Mouse (Mus musculus) forebrain, embryonic 15.5 days (tissue): ENCODE measurements around the gene Ptprk. TPM values are rescaled to one million over a fixed set of nuclear protein-coding genes. Genes with fewer than 3 reads are reported as not detected.

Experiments used
- ATAC-seq: fragments of 200-750 bp; cut with Nextera tagmentation; replicated peaks from 2 replicates; pipeline ENCODE4 v1.8.0; 2017; ENCODE audit warnings: mild to moderate bottlenecking, moderate TSS enrichment, moderate library complexity
- H3K27ac ChIP-seq: fragments of 300-500 bp; sonication (generic); replicated peaks from 2 replicates; pipeline ENCODE4 v1.5.1; 2015; ENCODE audit warnings: mild to moderate bottlenecking, inconsistent platforms
- H3K27me3 ChIP-seq: fragments of 300-500 bp; sonication (generic); 2 replicates; pipeline ENCODE4 v1.6.1; 2015; ENCODE audit warnings: inconsistent platforms
- H3K36me3 ChIP-seq: fragments of 300-500 bp; sonication (generic); 2 replicates; pipeline ENCODE4 v1.6.1; 2015; ENCODE audit warnings: mild to moderate bottlenecking, inconsistent platforms
- H3K4me1 ChIP-seq: fragments of 300-500 bp; sonication (generic); 2 replicates; pipeline ENCODE4 v1.6.1; 2015; ENCODE audit warnings: inconsistent platforms
- H3K4me2 ChIP-seq: fragments of 300-500 bp; sonication (generic); replicated peaks from 2 replicates; pipeline ENCODE4 v1.6.1; 2015; ENCODE audit warnings: mild to moderate bottlenecking, inconsistent platforms
- H3K4me3 ChIP-seq: fragments of 300-500 bp; sonication (generic); 2 replicates; pipeline ENCODE4 v1.5.1; 2015; ENCODE audit warnings: mild to moderate bottlenecking, inconsistent platforms
- H3K9ac ChIP-seq: fragments of 300-500 bp; sonication (generic); replicated peaks from 2 replicates; pipeline ENCODE4 v1.6.1; 2015; ENCODE audit warnings: mild to moderate bottlenecking, inconsistent platforms
- H3K9me3 ChIP-seq: fragments of 300-500 bp; sonication (generic); 2 replicates; pipeline ENCODE4 v1.6.1; 2016; ENCODE audit warnings: inconsistent platforms
- WGBS: fragments of 180-500 bp; shearing (Covaris S2); methylation state at CpG from one replicate; pipeline ENCODE4 v1.1.7; 2015; ENCODE audit warnings: mixed read lengths; 5-methylcytosine and 5-hydroxymethylcytosine counted together
- polyA plus RNA-seq: library from polyadenylated mRNA; unstranded; fragments of >200 nt; fragmentation: Nextera tagmentation; extraction: Ambion mirVana; gene quantifications from 2 replicates; pipeline ENCODE4 v1.2.1, GENCODE M21; 2015

Ptprk gene
- polyA plus RNA-seq, 1 experiment from 2014 or later, result 37.4 TPM

- Histone ChIP-seq H3K4me2 (no peak overlapping the region), H3K9me3 (no peaks in the 10 kb centered on the region), H3K9ac (no peak overlapping the region), H3K4me3 (no peak overlapping the region), H3K27ac (no peak overlapping the region), H3K4me1 (peaks cover 3% of the 10 kb centered on the region; the same call in 1 of the 2 replicates), H3K27me3 (no peaks in the 10 kb centered on the region), H3K36me3 (no peaks in the 10 kb centered on the region)
- 50% methylated on average over 2 of the region's 2 CpGs for WGBS
- no peak for ATAC-seq
Measured at GRCm38 (mm10) chr10:28083183-28083582, 8.6 kb downstream of the Ptprk start.

DNA sequence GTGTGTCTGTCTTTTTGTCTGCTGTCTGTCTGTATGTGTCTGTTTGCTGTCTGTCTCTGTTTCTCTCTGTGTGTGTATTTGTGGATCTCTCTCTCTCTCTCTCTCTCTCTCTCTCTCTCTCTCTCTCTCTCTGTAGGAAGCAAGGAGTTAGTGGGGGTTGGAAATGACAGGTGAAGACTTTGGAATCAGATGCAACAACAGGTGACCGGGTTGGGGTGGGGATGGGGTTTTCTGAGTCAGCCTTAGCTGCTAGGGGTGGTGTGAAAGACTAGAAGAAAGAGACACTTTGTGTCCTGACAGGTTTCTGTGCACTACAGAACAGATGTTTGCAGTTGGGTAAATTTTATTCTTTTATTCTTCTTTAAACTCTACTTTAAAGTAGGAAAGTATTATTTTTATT is 9.0 kb downstream of the Ptprk start:
- Histone ChIP-seq H3K4me1 (peaks cover 3% of the 10 kb centered on the region; the same call in 1 of the 2 replicates), H3K4me3 (no peak overlapping the region), H3K9me3 (no peaks in the 10 kb centered on the region), H3K9ac (no peak overlapping the region), H3K27ac (no peak overlapping the region), H3K36me3 (no peaks in the 10 kb centered on the region), H3K27me3 (no peaks in the 10 kb centered on the region), H3K4me2 (no peak overlapping the region)
- 64% methylated on average over 1 of the region's 1 CpGs for WGBS
- ATAC-seq, result no peak

GRCm38 (mm10) chr10:28087341-28087740 is 12.7 kb downstream of the Ptprk start:
- Histone ChIP-seq H3K9me3 (no peaks in the 10 kb centered on the region), H3K27me3 (no peaks in the 10 kb centered on the region), H3K36me3 (no peaks in the 10 kb centered on the region), H3K27ac (no peak overlapping the region), H3K4me2 (no peak overlapping the region), H3K9ac (no peak overlapping the region), H3K4me3 (no peak overlapping the region), H3K4me1 (no peaks in the 10 kb centered on the region)
- ATAC-seq, result no peak
- WGBS, result 77% methylated on average over 6 of the region's 6 CpGs

- 62% methylated on average over 3 of the region's 3 CpGs for WGBS
- H3K36me3 ChIP-seq, result no peaks in the 10 kb centered on the region
- no peak overlapping the region for H3K4me2 ChIP-seq
- no peak overlapping the region for H3K27ac ChIP-seq
- no peak overlapping the region for H3K9ac ChIP-seq
- no peaks in the 10 kb centered on the region for H3K27me3 ChIP-seq
- no peak overlapping the region for H3K4me3 ChIP-seq
- H3K9me3 ChIP-seq, result no peaks in the 10 kb centered on the region
- H3K4me1 ChIP-seq, result no peaks in the 10 kb centered on the region
- no peak for ATAC-seq
Measured at GRCm38 (mm10) chr10:28087749-28088148, 13.1 kb downstream of the Ptprk start.

DNA sequence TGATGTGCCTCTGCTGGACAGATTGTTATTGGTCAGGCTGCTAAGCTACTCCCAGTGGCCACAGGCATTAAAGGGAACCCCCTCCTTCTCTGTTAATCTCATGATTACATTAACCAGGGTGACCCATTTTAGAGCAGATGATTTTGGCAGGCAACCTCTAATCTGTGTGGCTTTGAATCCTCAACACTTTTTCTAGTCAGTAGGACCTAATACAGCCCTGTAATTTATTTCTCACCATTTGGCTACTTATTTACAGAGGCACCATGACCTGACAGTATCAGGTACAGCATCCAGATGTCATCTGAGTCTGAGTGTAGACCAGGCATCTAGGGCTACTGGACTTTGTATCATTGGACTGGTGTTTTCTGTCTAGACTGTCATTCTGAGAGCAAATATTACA is 21.4 kb downstream of the Ptprk start:
- no peak for ATAC-seq
- peaks cover 4% of the 10 kb centered on the region; the same call in 1 of the 2 replicates for H3K4me1 ChIP-seq
- no peaks in the 10 kb centered on the region for H3K36me3 ChIP-seq
- no peak overlapping the region for H3K9ac ChIP-seq
- H3K4me2 ChIP-seq, result no peak overlapping the region
- no peak overlapping the region for H3K4me3 ChIP-seq
- no peaks in the 10 kb centered on the region for H3K27me3 ChIP-seq
- H3K27ac ChIP-seq, result no peak overlapping the region
- no peaks in the 10 kb centered on the region for H3K9me3 ChIP-seq

- ATAC-seq, result peak; percentile 32; the same call in 1 of the 2 replicates
- Histone ChIP-seq H3K9ac (no peak overlapping the region), H3K4me3 (no peak overlapping the region), H3K36me3 (no peaks in the 10 kb centered on the region), H3K9me3 (no peaks in the 10 kb centered on the region), H3K27ac (no peak overlapping the region), H3K27me3 (no peaks in the 10 kb centered on the region), H3K4me1 (peaks cover 4% of the 10 kb centered on the region; the same call in 1 of the 2 replicates), H3K4me2 (no peak overlapping the region)
- 47% methylated on average over 7 of the region's 7 CpGs for WGBS
Measured at GRCm38 (mm10) chr10:28097637-28098036, 23.0 kb downstream of the Ptprk start.

DNA sequence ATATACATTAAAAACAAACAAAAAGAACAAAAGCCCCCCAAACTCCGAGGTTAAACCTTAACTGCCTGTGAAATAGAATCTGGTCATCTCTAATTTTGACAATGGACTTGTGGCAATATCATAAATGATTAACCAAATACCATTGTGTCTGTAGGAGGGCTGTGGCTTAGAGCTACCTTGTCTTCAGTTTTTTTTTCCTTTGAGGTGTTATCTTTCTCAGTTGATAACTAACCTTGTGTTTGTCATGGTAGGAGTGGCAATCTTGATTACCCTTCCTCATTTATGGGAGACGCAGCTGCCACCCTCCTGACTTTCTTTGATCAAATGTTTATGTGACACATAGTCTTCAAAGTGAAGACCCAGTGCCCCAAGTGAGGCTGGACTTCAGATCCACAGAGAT is 24.3 kb downstream of the Ptprk start:
- no peak for ATAC-seq
- H3K4me2 ChIP-seq, result no peak overlapping the region
- no peak overlapping the region for H3K4me3 ChIP-seq
- H3K27ac ChIP-seq, result no peak overlapping the region
- no peaks in the 10 kb centered on the region for H3K9me3 ChIP-seq
- no peaks in the 10 kb centered on the region for H3K36me3 ChIP-seq
- H3K9ac ChIP-seq, result no peak overlapping the region
- H3K4me1 ChIP-seq, result peaks cover 4% of the 10 kb centered on the region; the same call in 1 of the 2 replicates
- 89% methylated on average over 2 of the region's 2 CpGs for WGBS
- H3K27me3 ChIP-seq, result no peaks in the 10 kb centered on the region

DNA sequence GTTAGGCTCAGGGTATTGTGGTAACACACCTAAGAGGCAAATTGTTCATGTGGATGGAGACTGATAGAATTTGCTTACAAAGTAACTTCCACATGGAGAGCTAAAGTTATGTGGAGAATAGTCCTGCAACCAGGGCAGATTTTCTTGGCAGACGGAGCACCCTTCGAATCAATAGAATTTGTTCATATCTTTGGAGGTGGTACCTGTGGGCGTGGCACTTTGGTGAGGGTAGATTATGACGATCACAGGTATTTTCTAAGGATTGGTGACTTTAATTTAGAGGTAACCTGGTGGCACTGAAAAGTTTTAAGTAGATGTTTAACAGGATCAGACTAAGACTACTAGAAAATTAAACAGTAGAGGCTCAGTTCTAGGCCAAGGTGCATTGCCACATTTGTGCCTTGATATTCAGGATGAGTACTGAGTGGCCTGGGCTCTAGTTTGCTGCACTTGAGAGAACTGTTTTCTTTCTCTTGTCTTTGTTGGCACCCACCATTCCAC is 28.8 kb downstream of the Ptprk start:
- WGBS, result 93% methylated on average over 4 of the region's 4 CpGs
- no peaks in the 10 kb centered on the region for H3K27me3 ChIP-seq

GRCm38 (mm10) chr10:28103924-28104323 is 29.3 kb downstream of the Ptprk start:
- no peaks in the 10 kb centered on the region for H3K36me3 ChIP-seq
- no peak overlapping the region for H3K4me2 ChIP-seq
- no peaks in the 10 kb centered on the region for H3K9me3 ChIP-seq
- whole genome bisulfite sequencing, result 72% methylated on average over 2 of the region's 2 CpGs
- ATAC-seq, result no peak
- H3K27me3 ChIP-seq, result no peaks in the 10 kb centered on the region
- no peak overlapping the region for H3K9ac ChIP-seq
- no peak overlapping the region for H3K4me3 ChIP-seq
- no peaks in the 10 kb centered on the region for H3K4me1 ChIP-seq
- H3K27ac ChIP-seq, result no peak overlapping the region

More for the DNA sequence above, 28.8 kb downstream of the Ptprk start:
- no peaks in the 10 kb centered on the region for H3K9me3 ChIP-seq
- H3K9ac ChIP-seq, result no peak overlapping the region
- no peaks in the 10 kb centered on the region for H3K36me3 ChIP-seq
- ATAC-seq, result no peak
- no peak overlapping the region for H3K27ac ChIP-seq
- no peak overlapping the region for H3K4me2 ChIP-seq
- no peaks in the 10 kb centered on the region for H3K4me1 ChIP-seq
- H3K4me3 ChIP-seq, result no peak overlapping the region

- no peak for ATAC-seq
- WGBS, result 92% methylated on average over 6 of the region's 6 CpGs
- Histone ChIP-seq H3K27ac (no peak overlapping the region), H3K36me3 (no peaks in the 10 kb centered on the region), H3K9ac (no peak overlapping the region), H3K4me1 (no peaks in the 10 kb centered on the region), H3K4me3 (no peak overlapping the region), H3K27me3 (no peaks in the 10 kb centered on the region), H3K9me3 (no peaks in the 10 kb centered on the region), H3K4me2 (no peak overlapping the region)
Measured at GRCm38 (mm10) chr10:28105247-28105646, 30.6 kb downstream of the Ptprk start.

- no peak overlapping the region for H3K27ac ChIP-seq
- no peak overlapping the region for H3K4me3 ChIP-seq
- no peak overlapping the region for H3K9ac ChIP-seq
- 58% methylated on average over 8 of the region's 8 CpGs for WGBS
- H3K4me1 ChIP-seq, result no peaks in the 10 kb centered on the region
- no peak for ATAC-seq
- H3K9me3 ChIP-seq, result no peaks in the 10 kb centered on the region
- H3K27me3 ChIP-seq, result no peaks in the 10 kb centered on the region
- no peaks in the 10 kb centered on the region for H3K36me3 ChIP-seq
- H3K4me2 ChIP-seq, result no peak overlapping the region
Measured at GRCm38 (mm10) chr10:28112826-28113589, 38.4 kb downstream of the Ptprk start.

GRCm38 (mm10) chr10:28113879-28114278 is 39.3 kb downstream of the Ptprk start:
- H3K9me3 ChIP-seq, result no peaks in the 10 kb centered on the region
- no peaks in the 10 kb centered on the region for H3K36me3 ChIP-seq
- H3K4me3 ChIP-seq, result no peak overlapping the region
- H3K27ac ChIP-seq, result peak overlapping the region; percentile 14; the same call in 1 of the 2 replicates
- H3K4me2 ChIP-seq, result no peak overlapping the region
- no peak overlapping the region for H3K9ac ChIP-seq
- H3K27me3 ChIP-seq, result no peaks in the 10 kb centered on the region
- WGBS, result 67% methylated on average over 3 of the region's 3 CpGs
- H3K4me1 ChIP-seq, result no peaks in the 10 kb centered on the region
- peak; percentile 80 for ATAC-seq

- H3K4me3 ChIP-seq, result no peak overlapping the region
- H3K4me2 ChIP-seq, result no peak overlapping the region
- no peaks in the 10 kb centered on the region for H3K9me3 ChIP-seq
- no peaks in the 10 kb centered on the region for H3K36me3 ChIP-seq
- no peaks in the 10 kb centered on the region for H3K4me1 ChIP-seq
- H3K9ac ChIP-seq, result no peak overlapping the region
- H3K27me3 ChIP-seq, result no peaks in the 10 kb centered on the region
- no peak overlapping the region for H3K27ac ChIP-seq
- ATAC-seq, result no peak
Measured at GRCm38 (mm10) chr10:28116982-28117381, 42.4 kb downstream of the Ptprk start.
